Comparison of ENCODE assay signal across 25 mouse cellular contexts in the genomic region with DNA sequence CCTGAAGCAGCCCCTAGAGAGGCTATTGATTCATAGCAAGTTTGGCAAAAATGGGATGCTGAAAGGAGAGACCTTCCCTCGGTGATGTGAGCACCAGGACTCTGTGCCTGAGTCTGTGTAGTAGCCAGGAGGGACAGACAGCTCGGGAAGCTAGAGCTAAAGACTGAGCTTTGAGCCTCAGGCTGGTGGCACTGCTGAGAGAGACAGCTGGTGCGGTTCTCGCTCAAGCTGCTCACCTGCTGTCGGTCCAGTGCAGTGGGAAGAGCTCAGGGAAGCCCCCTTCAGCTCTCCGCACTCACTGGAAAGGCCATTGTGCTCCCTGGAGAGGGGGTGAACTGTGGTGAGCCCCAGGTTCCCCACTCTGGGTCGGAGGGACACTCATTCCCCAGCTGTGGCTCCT.
DNase-seq lines count a peak whose midpoint lies in the region; TF ChIP-seq lines count a peak whose summit lies in the region.
"Had no signal": no experiment of that assay in that cellular context is flagged by ENCODE, and none has a peak within 500 bp of the region (broad histone marks: within the 10 kb centered on the region; RNA-seq: fewer than 3 reads in every experiment).

No protein-coding gene starts in this region.

- no peaks in the 10 kb centered on the region for H3K4me1 ChIP-seq in lung, adult 2 months (ENCODE audit: control insufficient read depth, insufficient read depth, low read length)
- H3K4me1 ChIP-seq: embryonic facial prominence, embryonic 10.5 days; embryonic facial prominence, embryonic 15.5 days; forebrain, embryonic 13.5 days; hindbrain, embryonic 13.5 days; limb, embryonic 12.5 days; liver, embryonic 15.5 days; midbrain, embryonic 12.5 days; stomach, embryonic 15.5 days had no signal

- TF ChIP-seq CTCF in lung, adult 2 months (IDR thresholded peaks at IDR 0.05; ENCODE audit: insufficient read depth, low read length): no peak

- 79% methylated on average over 7 of the region's 7 CpGs for WGBS in lung, adult 2 months

- intact Hi-C loops in left cerebral cortex, postnatal 25 days (cut with DNase I): no loop called here

- no peak for TF ChIP-seq POLR2A in lung, adult 2 months (IDR thresholded peaks at IDR 0.05; ENCODE audit: borderline replicate concordance, extremely low read depth, low read depth, low read length)

- no peak overlapping the region for H3K4me3 ChIP-seq in lung, adult 2 months (replicated peaks; ENCODE audit: extremely low read depth, low read depth, low read length)
- H3K4me3 ChIP-seq: embryonic facial prominence, embryonic 10.5 days; embryonic facial prominence, embryonic 15.5 days; forebrain, embryonic 13.5 days; heart, embryonic 12.5 days; hindbrain, embryonic 13.5 days; limb, embryonic 12.5 days; liver, embryonic 15.5 days; lung, embryonic 15.5 days; midbrain, embryonic 12.5 days; stomach, embryonic 15.5 days had no signal

- peak; percentile 43 for DNase-seq in heart, adult 11 months
- no peak for DNase-seq in heart, adult 9 months (ENCODE audit: low spot score in 2 of 2)
- peak; percentile 22 for DNase-seq in cerebellum, adult 11-12 months
- peak; percentile 16 for DNase-seq in cerebellum, adult 9-10 months
- peak; percentile 22 to 35 for DNase-seq in cerebellum, postnatal 36 days
- DNase-seq in left cerebral cortex, postnatal 25 days (ENCODE audit: low spot score in 2 of 2): no peak
- no peak for DNase-seq in lung, adult 2 months
- DNase-seq: adrenal gland, postnatal 14 days; heart, postnatal 4 days; kidney, adult 8-10 months; kidney, postnatal 10 days; layer of hippocampus, adult 9-11 months; retina, postnatal 1 day; right cerebral cortex, postnatal 14 days; thymus, postnatal 14 days had no signal

Comparison
In these comparisons a context has a peak if more than half of its experiments do, and no peak if none do; other contexts are left out.
1. DNase-seq: peak in heart, adult 11 months (single experiment), cerebellum, adult 11-12 months (single experiment), cerebellum, adult 9-10 months (single experiment) and cerebellum, postnatal 36 days (2 of 2); none in heart, adult 9 months (0 of 2), left cerebral cortex, postnatal 25 days (0 of 2) and lung, adult 2 months (single experiment).